Mouse (Mus musculus) thymus, adult 2 months (tissue): Measurements from ENCODE around the gene Sned1.

Source experiments
- CTCF ChIP-seq: fragments of 200-500 bp; IDR thresholded peaks from 2 replicates; pipeline ENCODE4 v1.5.1; 2012; ENCODE audit warnings: mild to moderate bottlenecking, control low read depth, low read length, moderate library complexity, borderline replicate concordance; ENCODE audit not compliant: control insufficient read depth, poor library complexity, insufficient read depth; ENCODE audit errors: extremely low read depth
- POLR2A ChIP-seq: fragments of 200-500 bp; IDR thresholded peaks from 2 replicates; pipeline ENCODE4 v1.6.1; 2012; ENCODE audit warnings: mild to moderate bottlenecking, low read length, control low read depth, moderate library complexity; ENCODE audit not compliant: control insufficient read depth, poor library complexity, insufficient read depth; ENCODE audit errors: extremely low read depth

DNA sequence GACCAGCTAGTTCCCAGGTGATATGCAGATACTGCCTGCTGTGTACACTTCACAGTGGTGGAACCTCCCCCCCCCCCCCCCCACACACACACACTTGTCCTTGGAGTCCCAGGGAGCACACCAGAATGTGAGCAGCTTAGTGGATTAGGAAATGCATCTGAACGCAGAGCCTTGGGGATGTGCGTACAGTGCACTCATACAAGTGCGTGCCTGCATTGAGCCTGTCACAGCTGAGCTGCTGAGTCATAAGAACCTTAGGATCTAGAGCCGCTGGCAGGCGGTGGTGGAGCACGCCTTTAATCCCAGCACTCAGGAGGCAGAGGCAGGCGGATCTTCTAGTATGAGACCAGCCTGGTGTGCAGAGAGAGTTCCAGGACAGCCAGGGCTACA, 7.7 kb upstream of the Sned1 start:
- no peak for TF ChIP-seq CTCF
- TF ChIP-seq POLR2A = no peak
